Mouse (Mus musculus) cerebellum, adult 2 months (tissue): ENCODE measurements around the gene Spaca5.
A peak's percentile ranks its signal among the peaks of the same experiment; 100 is the strongest.

ENCODE experiments used
- CTCF ChIP-seq: fragments of 200-500 bp; IDR thresholded peaks from 2 replicates; pipeline ENCODE4 v1.5.1; 2011; ENCODE audit warnings: low read depth, mild to moderate bottlenecking, control low read depth, low read length, moderate library complexity, borderline replicate concordance; ENCODE audit not compliant: insufficient read depth
- POLR2A ChIP-seq: fragments of 200-500 bp; IDR thresholded peaks from 2 replicates; pipeline ENCODE4 v1.6.1; 2011; ENCODE audit warnings: low read length, control low read depth, borderline replicate concordance; ENCODE audit not compliant: insufficient read depth

GRCm38 (mm10) chrX:21061866-21062543 is 6.2 kb upstream of the Spaca5 start, which contains the start of gene Zfp182:
- TF ChIP-seq CTCF (no peak), POLR2A (peak; percentile 53; the same call in 1 of the 2 replicates)
